Mouse (Mus musculus) liver, adult 2 months (tissue): Measurements from ENCODE around the gene Tmem219.

ENCODE experiments used
- CTCF ChIP-seq: fragments of 200-500 bp; IDR thresholded peaks from 2 replicates; pipeline ENCODE4 v1.5.1; 2011; ENCODE audit warnings: low read depth, low read length, control low read depth
- POLR2A ChIP-seq: fragments of 200-500 bp; IDR thresholded peaks from 2 replicates; pipeline ENCODE4 v1.6.1; 2011; ENCODE audit warnings: low read length, control low read depth; ENCODE audit not compliant: insufficient read depth; ENCODE audit errors: extremely low read depth

DNA sequence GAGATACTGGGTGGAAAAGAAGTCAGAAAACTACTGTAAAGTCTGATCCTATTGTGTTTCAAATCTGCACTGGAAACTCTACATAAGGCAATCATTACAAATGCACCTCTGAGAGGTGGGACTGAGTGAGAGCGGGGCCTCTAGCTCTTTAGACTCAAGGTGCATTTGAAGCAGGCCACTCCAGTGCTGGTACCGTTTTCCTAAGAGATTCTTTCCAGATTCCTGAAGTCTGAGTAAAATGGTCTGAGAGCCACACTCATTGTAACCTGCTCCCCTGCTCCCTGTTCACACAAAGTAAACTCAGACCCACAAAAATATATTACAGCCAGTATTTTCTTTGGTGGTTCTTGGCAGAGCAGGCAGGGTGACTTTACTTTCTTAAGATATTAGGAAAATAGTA, 55.2 kb downstream of the Tmem219 start:
- TF ChIP-seq POLR2A (no peak), CTCF (no peak)
